Mouse (Mus musculus) urinary bladder, adult 18-20 months (tissue): ENCODE measurements around the gene Ciz1.

ENCODE experiments used
- DNase-seq, 2 experiments: peaks; one replicate each; pipeline ENCODE4 v3.0.0; 2022; ENCODE audit warnings: low spot score in 2 of 2, mixed read lengths in 2 of 2

Ciz1 gene

DNA sequence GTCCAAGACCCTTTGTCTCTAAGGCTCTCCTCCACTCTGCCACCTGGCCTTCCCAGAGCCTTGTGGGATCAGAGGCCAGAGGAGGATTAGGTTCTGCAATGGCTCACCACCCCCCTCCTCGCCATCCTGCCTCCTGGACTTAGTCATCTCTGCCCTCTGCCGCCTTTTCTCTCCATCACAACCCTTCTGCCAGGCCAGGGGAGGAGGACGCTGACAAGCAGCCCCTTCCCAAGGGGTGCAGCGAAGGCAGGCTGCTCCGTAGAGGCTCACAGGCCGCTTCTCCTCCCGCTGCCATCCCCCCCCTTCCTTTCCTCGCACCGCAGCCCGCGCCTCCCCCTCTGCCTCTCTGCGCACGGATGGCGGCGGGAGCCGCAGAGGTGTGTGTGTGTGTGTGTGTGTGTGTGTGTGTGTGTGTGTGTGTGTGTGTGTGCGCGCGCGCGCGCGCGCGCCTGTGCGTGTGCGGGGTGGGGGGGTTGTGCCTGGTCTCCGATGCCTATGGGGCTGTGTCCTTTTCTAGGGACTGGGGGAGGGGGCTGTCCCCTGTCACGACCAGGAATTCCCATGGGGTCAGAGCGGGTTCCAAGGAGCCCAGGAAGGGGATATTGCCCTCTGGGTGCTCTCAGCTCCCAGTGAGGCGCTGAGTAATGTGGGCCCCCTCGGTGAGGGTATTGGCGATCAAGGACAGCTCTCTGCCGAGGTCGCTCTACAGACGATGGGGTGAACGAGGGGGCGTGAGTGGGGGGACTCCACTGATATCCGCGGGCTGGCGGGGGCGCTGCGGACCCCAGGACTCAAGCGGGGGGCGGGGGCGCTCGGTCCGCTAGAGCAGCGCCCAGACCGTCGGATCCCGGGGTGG, at the start of gene Ciz1:
Ciz1 (plus strand) TSS at position 177 of the 856 bp plus-strand sequence.
- DNase-seq, result no peak

DNA sequence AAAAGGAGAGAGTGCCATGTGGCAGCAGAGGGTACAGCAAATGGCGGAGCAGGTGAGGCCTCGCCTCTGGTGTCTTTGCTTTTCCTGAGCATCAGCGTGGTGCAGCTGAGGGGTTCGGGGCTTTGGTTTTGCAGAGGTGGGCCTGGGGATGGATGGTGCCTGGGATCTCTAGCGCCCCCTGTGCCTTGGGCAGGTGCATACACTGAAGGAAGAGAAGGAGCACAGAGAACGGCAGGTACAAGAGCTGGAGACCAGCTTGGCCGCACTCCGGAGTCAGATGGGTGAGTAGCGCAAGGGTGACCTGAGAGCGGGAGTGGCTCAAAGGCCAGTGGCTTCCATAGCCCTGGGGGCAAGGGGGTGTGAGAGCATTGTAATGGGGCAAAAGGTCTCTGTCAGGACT, 49.2 kb upstream of the Ciz1 start:
- DNase-seq, result no peak

DNA sequence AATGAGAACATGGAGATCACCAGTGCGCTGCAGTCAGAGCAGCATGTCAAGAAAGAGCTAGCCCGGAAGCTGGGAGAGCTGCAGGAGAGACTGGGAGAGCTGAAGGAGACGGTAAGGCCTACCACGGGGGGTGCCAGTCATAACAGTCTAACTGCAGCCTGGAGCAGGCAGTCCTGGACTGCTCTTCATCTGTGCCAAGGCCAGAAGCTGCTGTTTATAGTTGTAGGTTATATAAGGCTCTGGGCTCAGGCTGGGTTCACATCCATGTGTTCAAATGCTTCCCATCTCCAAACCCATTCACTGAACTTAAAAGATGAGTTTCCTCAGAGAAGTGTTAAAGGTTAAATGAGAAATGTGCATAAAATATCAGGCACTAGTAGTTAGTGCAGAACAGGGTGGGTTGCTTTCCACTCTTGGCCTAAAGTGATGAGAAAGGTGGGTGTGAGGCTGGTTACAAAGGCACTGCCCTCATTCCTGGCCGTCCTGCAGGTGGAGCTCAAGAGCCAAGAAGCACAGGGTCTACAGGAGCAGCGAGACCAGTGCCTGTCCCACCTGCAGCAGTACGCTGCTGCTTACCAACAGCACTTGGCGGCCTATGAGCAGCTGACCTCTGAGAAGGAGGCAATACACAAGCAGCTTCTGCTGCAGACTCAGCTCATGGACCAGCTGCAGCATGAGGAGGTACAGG, 47.8 kb upstream of the Ciz1 start:
- DNase-seq, result no peak

DNA sequence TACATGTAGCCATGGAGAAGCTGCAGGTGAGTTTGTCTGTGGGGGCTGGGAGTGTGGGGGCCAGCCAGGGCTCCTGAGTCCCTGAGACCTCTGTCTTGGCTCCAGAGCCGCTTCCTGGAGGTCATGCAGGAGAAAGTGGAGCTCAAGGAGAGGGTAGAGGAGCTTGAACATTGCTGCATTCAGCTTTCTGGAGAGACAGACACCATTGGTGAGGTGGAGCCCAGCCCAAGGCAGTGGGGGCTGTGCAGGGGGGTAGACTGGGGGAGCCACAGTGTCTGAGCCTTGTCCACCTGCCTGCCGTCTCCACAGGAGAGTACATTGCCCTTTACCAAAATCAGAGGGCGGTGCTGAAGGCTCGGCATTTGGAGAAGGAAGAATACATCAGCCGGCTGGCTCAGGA, 46.5 kb upstream of the Ciz1 start:
- no peak for DNase-seq

DNA sequence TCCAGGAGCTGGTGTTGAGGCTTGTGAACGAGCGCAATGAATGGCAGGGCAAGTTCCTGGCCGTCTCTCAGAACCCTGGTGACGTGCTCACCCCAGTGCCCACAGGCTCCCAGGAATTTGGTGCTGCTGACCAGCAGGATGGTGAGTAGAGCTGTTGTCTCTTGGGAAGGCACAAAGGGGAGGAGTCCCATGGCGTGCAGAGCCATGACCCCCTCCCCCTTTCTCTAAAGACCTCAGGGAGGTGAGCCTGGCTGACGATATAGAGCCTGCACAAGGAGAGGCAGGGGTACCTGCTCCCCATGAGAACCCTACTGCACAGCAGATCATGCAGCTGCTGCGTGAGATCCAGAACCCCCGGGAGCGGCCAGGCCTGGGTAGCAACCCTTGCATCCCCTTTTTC, 46.0 kb upstream of the Ciz1 start:
- no peak for DNase-seq

DNA sequence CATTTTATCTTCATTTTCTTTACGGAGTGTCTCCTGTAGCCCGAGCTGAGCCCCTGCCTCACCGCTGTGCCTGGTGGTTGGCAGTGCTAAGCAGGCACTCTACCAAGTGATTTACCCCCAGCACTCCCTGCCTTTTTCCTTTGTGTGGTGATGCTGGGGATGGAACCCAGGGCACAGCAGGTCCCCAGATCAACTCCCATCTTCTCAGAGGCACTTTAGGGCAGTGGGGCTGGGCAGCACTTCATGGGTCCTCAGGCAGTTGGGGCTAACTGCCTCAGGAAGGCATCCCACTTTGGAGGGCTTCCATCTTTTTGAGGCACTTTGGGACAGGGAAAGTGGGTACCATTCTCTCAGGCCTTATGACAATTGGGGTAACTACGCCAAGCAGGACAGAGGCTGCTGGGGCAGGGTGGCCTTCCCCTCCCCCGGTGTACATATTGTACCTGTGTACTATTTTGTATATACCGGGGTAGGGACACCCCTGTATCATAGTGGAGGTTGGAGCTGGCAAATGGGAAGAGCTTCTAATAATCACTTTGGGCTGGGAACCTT, 44.8 kb upstream of the Ciz1 start:
- DNase-seq, result no peak

DNA sequence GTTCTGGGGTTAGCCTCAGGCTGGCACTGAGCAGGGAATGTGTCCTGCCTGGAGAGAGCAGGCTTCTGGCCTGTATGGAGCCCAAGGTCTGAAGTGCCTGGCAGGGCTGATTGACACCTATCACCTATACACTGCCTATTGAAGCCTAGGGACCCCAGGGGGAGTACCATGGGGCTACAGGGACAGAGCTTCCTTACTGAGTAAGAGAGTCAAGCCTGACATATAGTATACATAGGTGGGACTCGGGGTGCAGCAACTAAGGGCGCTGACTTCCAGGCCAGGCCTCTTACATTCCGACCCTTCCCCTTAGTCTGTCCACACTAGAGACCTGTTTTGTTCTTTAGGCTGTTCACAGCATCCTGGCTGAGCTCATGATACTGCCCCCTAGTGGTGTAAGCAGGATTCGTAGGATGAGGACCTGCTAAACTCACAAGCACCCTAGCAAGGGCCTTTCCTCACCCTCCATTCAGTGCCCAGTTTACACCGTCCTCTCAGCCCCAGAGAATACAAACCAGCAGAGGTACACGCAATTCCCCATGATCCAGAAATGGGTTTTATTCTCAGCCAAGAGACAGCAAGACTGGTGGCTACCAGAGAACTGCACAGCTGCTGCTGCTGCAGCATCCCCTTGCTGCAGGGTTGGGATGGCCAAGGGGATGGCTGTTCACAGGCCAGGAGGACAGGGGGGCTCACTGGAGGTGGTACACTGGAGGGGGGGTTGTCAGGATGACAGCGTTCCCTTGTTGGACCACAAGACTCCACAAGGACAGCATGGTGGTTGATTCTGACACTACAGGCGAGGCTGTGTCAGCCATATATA, 44.0 kb upstream of the Ciz1 start:
- DNase-seq, result no peak

DNA sequence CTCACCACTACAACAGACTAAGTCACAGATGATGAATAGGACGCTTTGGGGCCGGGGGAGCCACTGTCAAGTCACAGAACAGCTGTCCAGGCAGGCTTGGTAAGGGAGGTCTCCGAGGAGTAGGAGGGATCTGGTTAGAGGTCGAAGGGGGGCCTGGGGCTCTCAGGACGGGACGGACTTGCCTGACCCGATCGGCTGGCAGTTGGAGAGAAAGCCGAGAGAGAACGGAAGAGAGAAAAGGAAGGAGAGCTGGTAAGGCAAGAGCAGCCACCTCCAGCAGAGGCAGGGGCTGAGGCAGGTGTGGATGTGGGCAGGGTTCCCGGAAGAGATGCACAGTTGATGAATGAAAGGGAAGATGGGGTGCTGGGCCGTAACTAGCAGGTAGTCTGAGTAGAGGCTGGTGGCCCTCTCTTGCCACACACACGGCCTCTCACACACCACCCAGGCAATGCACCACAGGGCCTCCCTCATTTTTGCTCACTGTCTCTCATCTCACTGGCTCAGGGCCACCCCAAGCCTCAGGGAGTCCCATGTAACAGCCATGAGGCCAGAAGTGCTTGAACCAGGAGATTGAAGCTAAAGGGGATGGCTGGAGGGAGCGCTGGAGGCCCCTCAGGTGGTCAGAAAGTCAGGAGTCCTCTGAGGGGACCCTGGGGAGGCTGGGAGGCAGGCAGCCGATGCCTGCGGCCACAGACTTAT, 43.1 kb upstream of the Ciz1 start:
- DNase-seq, result no peak

DNA sequence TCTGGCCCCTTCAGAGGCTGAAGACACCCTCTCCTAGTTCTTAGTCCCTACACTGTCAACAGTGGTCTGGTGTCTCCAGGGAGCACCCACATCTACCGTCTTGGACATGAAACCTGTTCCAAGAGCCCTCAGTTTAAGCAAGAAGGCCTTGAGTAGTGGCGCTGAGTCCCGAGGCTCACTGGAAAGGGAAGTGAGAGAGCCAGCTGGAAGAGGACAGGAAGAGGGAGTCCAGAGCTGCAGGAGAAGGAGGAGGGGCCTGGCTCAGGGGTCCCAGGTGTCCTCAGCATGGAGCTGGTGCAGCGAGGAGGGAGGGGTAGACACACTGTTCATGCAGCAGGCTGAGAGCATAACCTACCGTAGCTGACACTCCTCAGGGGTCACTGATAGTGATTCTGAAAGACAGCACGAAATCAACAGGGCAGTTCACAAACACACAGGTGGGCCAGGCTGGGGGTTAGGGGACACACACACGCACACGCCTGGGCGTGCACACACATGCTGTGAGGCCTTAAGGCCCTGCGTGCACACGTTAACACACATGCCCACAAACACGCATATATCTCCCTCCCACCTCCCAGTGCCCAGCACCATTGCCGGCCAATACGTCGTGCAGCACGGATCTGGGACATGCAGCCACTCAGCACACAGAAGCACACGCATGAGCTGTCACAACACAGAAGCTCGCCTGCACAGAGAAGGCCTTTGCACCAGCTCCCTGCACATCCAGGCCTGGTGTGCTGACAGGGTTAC, 41.9 kb upstream of the Ciz1 start:
- no peak for DNase-seq

DNA sequence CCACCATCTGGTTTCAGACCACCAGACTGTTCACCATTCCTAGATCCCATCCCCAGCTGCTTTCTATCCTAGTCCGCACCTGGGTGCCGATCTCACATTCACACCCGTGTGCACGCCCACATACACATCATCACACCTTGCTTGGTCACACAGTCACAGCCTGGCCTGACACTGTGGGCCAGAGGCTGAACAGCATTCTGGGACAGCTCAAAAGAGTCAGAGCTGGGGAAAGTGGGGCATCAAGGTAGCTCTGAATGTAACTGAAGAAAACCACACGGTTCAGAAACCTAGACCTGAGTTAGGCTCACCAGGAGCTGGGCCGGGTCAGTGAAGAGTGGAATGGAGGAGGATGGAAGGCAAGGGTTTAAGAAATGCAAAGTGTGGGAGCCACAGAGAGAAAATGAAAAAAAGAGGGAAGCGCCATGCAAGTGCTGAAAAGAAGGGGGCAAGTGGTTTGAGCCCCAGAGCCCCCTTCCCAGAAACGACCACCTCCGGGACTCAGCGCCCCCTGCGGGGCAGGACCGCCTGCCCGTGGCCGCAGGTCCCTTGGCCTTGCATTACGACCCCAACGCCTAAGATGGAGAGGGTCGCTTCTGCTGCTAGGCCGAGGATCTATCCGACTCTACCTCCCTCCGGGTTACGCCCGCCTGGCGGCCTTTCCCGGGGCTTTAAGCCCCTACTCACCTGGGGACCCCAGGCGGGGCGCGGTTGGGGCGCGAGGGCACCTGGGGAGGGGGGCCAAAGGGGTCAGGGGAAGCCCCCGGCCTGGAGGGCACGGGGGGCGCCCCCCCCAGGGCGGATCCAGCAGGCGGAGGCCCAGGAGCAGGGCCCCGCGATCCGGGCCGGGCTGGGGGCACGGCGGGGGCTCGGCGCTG, 40.4 kb upstream of the Ciz1 start:
- no peak for DNase-seq

DNA sequence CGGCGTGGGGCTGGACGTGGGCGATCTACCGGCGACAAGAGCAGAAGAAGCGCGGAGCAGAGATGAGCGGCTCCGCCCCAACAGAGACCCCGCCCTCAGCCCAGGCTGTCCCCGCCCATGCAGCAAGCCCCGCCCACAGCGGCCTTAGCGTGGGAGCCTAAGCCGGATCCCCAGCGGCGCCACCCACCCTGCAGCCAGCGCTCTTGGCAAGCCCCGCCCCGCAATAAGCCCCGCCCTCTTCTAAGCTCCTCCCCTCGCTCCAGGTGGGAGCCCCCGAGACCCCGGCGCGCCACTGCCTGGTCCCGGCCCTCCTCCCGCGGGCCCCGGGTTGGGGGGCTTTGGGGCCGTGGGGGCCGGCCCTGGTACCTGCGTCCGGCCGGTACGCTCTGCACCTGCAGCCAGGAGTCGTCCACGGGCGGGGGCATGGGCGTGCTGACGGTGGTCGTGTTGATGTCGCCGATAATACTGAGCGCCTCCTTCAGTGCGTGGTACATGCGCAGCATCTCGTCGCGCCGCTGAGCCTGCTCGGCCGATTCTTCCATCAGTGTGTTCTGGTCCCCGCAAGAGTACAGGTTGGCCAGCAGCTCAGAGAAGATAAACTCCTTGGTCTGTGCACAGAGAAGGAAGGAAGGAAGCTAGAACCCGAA, 39.7 kb upstream of the Ciz1 start:
- peak; percentile 73 to 75 for DNase-seq

DNA sequence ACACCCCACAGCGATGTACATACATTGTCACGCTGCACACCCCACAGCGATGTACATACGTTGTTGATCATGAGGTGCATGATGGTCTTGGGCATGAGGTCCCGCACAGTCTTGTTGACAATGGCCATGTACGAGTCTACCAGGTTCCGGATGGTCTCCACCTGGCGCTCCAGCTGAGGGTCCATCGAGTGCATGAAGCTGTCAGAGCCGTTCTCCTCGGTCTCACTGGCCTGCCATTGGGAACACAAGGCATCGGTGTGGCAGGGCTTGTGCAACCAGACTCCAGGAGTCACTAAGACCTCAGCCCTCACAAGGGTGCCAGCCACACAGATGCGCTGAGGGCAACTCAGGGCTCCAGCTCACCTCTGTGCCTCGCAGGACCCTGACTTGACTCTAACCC, 37.3 kb upstream of the Ciz1 start:
- DNase-seq, result no peak

DNA sequence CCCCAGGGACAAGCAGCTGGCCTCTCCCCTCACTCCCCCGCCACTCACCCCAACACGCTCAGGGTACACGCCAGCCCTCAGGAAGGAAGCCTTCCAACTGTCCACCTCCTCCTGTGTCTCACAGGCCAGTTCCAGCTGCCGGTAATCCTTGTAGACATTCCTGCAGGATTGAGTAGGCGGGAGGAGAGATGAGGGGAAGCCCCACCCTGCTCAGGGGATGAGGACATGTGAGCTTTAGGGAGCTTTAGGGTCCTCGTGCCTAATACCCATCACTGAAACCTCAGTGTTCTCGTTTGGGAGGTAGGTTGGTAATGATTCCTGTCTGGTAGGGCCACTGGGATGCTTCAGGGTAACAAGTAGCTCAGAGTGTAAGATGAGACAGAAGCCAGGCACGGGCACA, 36.4 kb upstream of the Ciz1 start:
- peak in 1 of 2 experiments; percentile 60 for DNase-seq

DNA sequence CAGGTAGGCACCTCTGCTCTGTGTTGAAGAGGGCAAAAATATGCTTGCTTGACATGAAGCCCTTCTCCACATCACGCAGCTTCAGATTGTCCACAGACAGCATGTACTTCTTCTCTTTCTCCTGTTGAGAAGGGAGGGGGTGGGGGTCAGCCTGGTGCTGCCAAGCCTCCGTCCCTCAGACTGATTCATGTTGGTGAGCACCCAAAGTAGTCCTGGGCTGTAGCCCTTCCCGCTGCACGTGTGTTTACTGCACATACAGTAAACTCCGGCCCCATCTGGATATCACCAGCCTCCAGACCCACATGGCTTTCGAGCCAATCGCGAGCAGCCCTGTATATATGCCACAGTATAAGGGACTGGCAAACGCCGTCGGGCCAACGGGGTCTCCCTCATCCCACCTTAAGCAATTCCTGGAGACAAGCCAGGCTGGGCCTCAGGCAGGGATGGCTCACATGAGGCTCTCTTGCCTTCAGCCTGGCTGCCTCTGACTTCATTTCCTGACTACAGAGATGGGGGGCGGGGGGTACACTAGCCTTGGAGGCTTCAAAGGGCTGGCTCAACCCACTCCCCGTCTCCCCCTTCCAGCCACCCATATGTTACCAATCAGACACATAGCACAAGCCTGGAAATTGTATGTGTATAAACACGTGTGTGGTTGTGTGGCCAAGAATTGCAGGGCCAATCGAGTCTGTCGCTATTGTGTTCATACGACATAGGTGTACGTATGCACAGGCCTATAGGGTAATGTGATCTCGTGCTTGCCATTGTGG, 35.1 kb upstream of the Ciz1 start:
- DNase-seq, result no peak

DNA sequence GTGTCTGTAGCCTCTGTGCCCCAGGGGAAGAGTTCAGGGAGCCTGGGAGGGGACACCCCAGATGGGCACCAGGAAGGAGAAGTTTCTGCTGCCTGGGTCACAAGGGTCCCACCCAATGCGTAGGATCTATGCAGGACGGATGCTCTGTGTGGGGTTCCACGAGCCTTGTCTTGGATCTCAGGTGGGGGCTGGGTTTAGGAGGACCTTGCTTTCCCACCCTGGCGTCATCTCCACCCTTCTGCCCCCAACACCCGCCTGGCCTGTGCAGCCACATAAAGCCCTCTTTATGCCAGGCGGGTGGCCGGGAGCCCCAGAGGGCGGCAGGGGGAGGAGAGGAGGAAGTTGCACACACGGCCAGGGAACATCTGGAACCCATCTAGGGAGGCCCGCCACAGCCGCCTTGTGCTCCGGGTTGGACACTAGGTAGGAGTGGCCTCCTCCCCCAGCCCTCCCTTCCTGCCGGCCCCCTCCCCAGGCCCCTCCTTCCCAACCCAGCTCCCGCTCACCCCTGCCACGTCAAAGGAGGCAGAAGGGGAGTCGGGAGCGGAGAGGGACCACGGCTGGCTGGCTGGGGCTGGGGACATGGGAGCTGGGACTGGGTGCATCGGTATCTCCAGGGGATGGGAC, 34.2 kb upstream of the Ciz1 start:
- peak in 1 of 2 experiments; percentile 66 for DNase-seq

DNA sequence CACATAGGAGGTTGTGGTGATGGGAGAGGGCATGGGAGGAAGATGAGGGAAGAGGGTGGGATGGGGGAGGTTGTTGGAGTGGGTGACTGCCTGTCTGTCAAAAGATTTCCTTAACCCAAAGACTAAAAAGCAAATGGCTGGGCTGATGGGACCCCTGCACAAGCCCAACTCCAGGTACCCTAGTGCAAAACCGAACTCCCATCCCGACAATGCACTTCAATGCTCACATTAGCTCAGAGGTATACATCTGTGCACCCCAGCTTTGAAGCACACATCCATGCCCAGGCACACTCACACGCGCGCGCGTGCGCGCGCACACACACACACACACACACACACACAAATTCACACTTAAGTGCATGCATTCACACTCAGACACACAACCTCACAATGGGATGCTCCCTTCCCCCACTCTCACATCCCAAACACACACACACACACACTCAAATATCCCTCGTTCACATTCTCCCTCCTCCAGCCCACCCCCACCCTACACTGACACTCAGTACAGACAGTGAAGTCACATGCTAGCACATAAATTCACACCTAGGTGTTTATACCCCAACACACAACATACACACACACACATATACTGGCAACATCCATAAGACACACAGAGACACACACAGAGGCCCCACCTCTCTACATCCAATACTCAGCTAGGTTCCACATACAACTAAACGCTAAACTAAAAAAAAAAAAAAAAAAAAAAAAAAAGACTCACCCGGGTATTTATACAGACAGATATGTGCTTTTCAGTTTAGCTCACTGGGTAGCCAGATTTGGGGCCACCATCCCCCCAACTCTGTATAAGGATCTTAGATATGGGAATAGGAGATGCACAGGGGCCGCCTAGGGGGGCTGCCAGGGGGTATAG, 33.2 kb upstream of the Ciz1 start:
- no peak for DNase-seq
